Mouse (Mus musculus) heart, adult 2 months (tissue): Measurements from ENCODE around the gene Sntb2.

Experiments
- CTCF ChIP-seq: fragments of 200-600 bp; IDR thresholded peaks from 2 replicates; pipeline ENCODE4 v1.8.1; 2022; ENCODE audit warnings: antibody characterized with exemption, mild to moderate bottlenecking, moderate library complexity
- EP300 ChIP-seq: fragments of 200-500 bp; IDR thresholded peaks from 2 replicates; pipeline ENCODE4 v1.6.1; 2011; ENCODE audit warnings: low read depth, low read length, control low read depth; ENCODE audit not compliant: insufficient read depth
- POLR2A ChIP-seq: fragments of 200-500 bp; IDR thresholded peaks from 2 replicates; pipeline ENCODE4 v1.6.1; 2011; ENCODE audit warnings: mild to moderate bottlenecking, low read depth, low read length, control low read depth; ENCODE audit not compliant: insufficient read depth

- TF ChIP-seq CTCF (no peak), POLR2A (no peak), EP300 (no peak)
Measured at GRCm38 (mm10) chr8:106888803-106889202, 46.7 kb upstream of the Sntb2 start.
